ENCODE assay signal across 9 mouse cellular contexts in genomic region chr7:46838104-46838671, GRCm38 (mm10). TPM values are rescaled to one million over a fixed set of nuclear protein-coding genes. Genes with fewer than 3 reads are reported as not detected.
A peak's percentile ranks its signal among the peaks of the same experiment; 100 is the strongest.
DNase-seq lines count a peak whose midpoint lies in the region; ATAC-seq and TF ChIP-seq lines count a peak whose summit lies in the region.
"Had no signal": no experiment of that assay in that cellular context is flagged by ENCODE, and none has a peak within 500 bp of the region (broad histone marks: within the 10 kb centered on the region; RNA-seq: fewer than 3 reads in every experiment).

No protein-coding gene starts in this region.

- no peaks in the 10 kb centered on the region; the same call in 1 of the 2 replicates for H3K27me3 ChIP-seq in hindbrain, embryonic 16.5 days (replicated peaks; ENCODE audit: control insufficient read depth, insufficient read depth, low read length)
- no peaks in the 10 kb centered on the region for H3K27me3 ChIP-seq in limb, embryonic 14.5 days (ENCODE audit: control insufficient read depth, insufficient read depth, low read length)
- H3K27me3 ChIP-seq in midbrain, embryonic 14.5 days (ENCODE audit: control insufficient read depth, insufficient read depth, low read length): no peaks in the 10 kb centered on the region

- H3K4me1 ChIP-seq in hindbrain, embryonic 16.5 days (ENCODE audit: control insufficient read depth, insufficient read depth, low read depth, low read length): peaks cover 14% of the 10 kb centered on the region
- peaks cover 23% of the 10 kb centered on the region for H3K4me1 ChIP-seq in limb, embryonic 14.5 days (ENCODE audit: control insufficient read depth, insufficient read depth, low read length)
- H3K4me1 ChIP-seq in midbrain, embryonic 14.5 days (ENCODE audit: control insufficient read depth, insufficient read depth, low read length): peaks cover 16% of the 10 kb centered on the region

- H3K36me3 ChIP-seq in hindbrain, embryonic 16.5 days (ENCODE audit: control insufficient read depth, insufficient read depth, low read length): no peaks in the 10 kb centered on the region
- no peaks in the 10 kb centered on the region for H3K36me3 ChIP-seq in limb, embryonic 14.5 days (ENCODE audit: control insufficient read depth, insufficient read depth, low read length)
- no peaks in the 10 kb centered on the region for H3K36me3 ChIP-seq in midbrain, embryonic 14.5 days (ENCODE audit: control insufficient read depth, insufficient read depth, low read length)

- peak overlapping the region; percentile 37 for H3K4me2 ChIP-seq in hindbrain, embryonic 16.5 days (ENCODE audit: low read length)
- peak overlapping the region; percentile 31 for H3K4me2 ChIP-seq in limb, embryonic 14.5 days (replicated peaks; ENCODE audit: low read depth, low read length, severe bottlenecking)
- H3K4me2 ChIP-seq in midbrain, embryonic 14.5 days (ENCODE audit: low read length): no peak overlapping the region

- no peak for TF ChIP-seq CTCF in brain, embryonic 14.5 days (IDR thresholded peaks at IDR 0.05; ENCODE audit: borderline replicate concordance, extremely low read depth, insufficient read depth, insufficient read length)

- 5% methylated on average over 9 of the region's 9 CpGs for WGBS in hindbrain, embryonic 16.5 days
- 2% methylated on average over 9 of the region's 9 CpGs for WGBS in limb, embryonic 14.5 days
- 4% methylated on average over 9 of the region's 9 CpGs for WGBS in midbrain, embryonic 14.5 days

- peak overlapping the region; percentile 78 for H3K27ac ChIP-seq in hindbrain, embryonic 16.5 days (ENCODE audit: low read depth, low read length)
- H3K27ac ChIP-seq in limb, embryonic 14.5 days (replicated peaks; ENCODE audit: low read depth, low read length): peak overlapping the region; percentile 62
- H3K27ac ChIP-seq in midbrain, embryonic 14.5 days (replicated peaks; ENCODE audit: low read depth, low read length): no peak overlapping the region

- no peak overlapping the region for H3K4me3 ChIP-seq in hindbrain, embryonic 16.5 days (ENCODE audit: low read length)
- H3K4me3 ChIP-seq in limb, embryonic 14.5 days (replicated peaks; ENCODE audit: low read length): no peak overlapping the region
- H3K4me3 ChIP-seq in midbrain, embryonic 14.5 days (replicated peaks; ENCODE audit: low read depth, low read length): no peak overlapping the region

- ATAC-seq in hindbrain, embryonic 16.5 days: peak; percentile 66
- ATAC-seq in limb, embryonic 14.5 days (ENCODE audit: low FRiP score, low read depth): peak; percentile 28; the same call in 1 of the 2 replicates
- ATAC-seq in midbrain, embryonic 14.5 days (ENCODE audit: low FRiP score, low TSS enrichment): no peak

- no peaks in the 10 kb centered on the region for H3K9me3 ChIP-seq in hindbrain, embryonic 16.5 days (ENCODE audit: control insufficient read depth, low read length)
- no peaks in the 10 kb centered on the region for H3K9me3 ChIP-seq in limb, embryonic 14.5 days (ENCODE audit: control insufficient read depth, low read length)
- H3K9me3 ChIP-seq in midbrain, embryonic 14.5 days (ENCODE audit: control insufficient read depth, low read length): no peaks in the 10 kb centered on the region

- TF ChIP-seq POLR2A in brain, embryonic 14.5 days (IDR thresholded peaks at IDR 0.05; ENCODE audit: borderline replicate concordance, extremely low read depth, insufficient read depth, insufficient read length, poor library complexity, severe bottlenecking): no peak
- no peak for TF ChIP-seq POLR2A in limb, embryonic 14.5 days (IDR thresholded peaks at IDR 0.05; ENCODE audit: borderline replicate concordance, extremely low read depth, insufficient read depth, insufficient read length)

- H3K9ac ChIP-seq in hindbrain, embryonic 16.5 days (ENCODE audit: low read depth, low read length): no peak overlapping the region
- H3K9ac ChIP-seq in limb, embryonic 14.5 days (ENCODE audit: low read depth, low read length, severe bottlenecking): peak overlapping the region; percentile 29; the same call in 1 of the 2 replicates
- H3K9ac ChIP-seq in midbrain, embryonic 14.5 days (replicated peaks; ENCODE audit: low read length): no peak overlapping the region

- DNase-seq in adrenal gland, postnatal 14 days: peak; percentile 29
- DNase-seq in adrenal gland, adult 18-20 months (ENCODE audit: low spot score in 2 of 2): no peak
- peak; percentile 79 for DNase-seq in brain, embryonic 14.5 days (ENCODE audit: low read depth)
- DNase-seq in gastrocnemius, postnatal 25 days: peak; percentile 74
- DNase-seq in limb, embryonic 14.5 days (ENCODE audit: low spot score): peak; percentile 49
- peak; percentile 41 for DNase-seq in midbrain, embryonic 14.5 days
- peak; percentile 48 for DNase-seq in thymus, postnatal 14 days

RNA-seq across cellular contexts. Expression of gene Ldha, which starts 3.1 kb away (rescaled TPM):
- total RNA-seq in adrenal gland, postnatal 14 days (2021): 529 and 592 TPM in 2 replicates
- total RNA-seq in adrenal gland, adult 18-20 months (2021): 100 to 1,000 TPM; 439 to 878 TPM
- polyA plus RNA-seq in brain, embryonic 14.5 days (2012; rRNA removed): 286 and 288 TPM in 2 replicates
- 1,000 to 10,000 TPM; 2,738 to 2,745 TPM for total RNA-seq in gastrocnemius, postnatal 25 days (2021)
- polyA plus RNA-seq in hindbrain, embryonic 16.5 days (2015; fragmentation: Nextera tagmentation; extraction: Ambion mirVana): 894 and 950 TPM in 2 replicates
- polyA plus RNA-seq in limb, embryonic 14.5 days (2012; rRNA removed): 692 and 736 TPM in 2 replicates
- 1,461 and 1,594 TPM in 2 replicates for polyA plus RNA-seq in limb, embryonic 14.5 days (2014; fragmentation: Nextera tagmentation; extraction: Ambion mirVana)
- polyA plus RNA-seq in midbrain, embryonic 14.5 days (2014; fragmentation: Nextera tagmentation; extraction: Ambion mirVana): 423 and 442 TPM in 2 replicates

RNA-seq across cellular contexts. Expression of gene Ldhc, which starts 22.8 kb away (rescaled TPM):
- total RNA-seq in adrenal gland, postnatal 14 days (2021): not detected in 2 replicates
- not detected for total RNA-seq in adrenal gland, adult 18-20 months (2021)
- polyA plus RNA-seq in brain, embryonic 14.5 days (2012; rRNA removed): 0.16 and 0.20 TPM in 2 replicates
- not detected for total RNA-seq in gastrocnemius, postnatal 25 days (2021)
- 0.25 and 0.55 TPM in 2 replicates for polyA plus RNA-seq in hindbrain, embryonic 16.5 days (2015; fragmentation: Nextera tagmentation; extraction: Ambion mirVana)
- polyA plus RNA-seq in limb, embryonic 14.5 days (2012; rRNA removed): 0.06 TPM in 1 of 2 replicates, not detected in the other
- not detected in 2 replicates for polyA plus RNA-seq in limb, embryonic 14.5 days (2014; fragmentation: Nextera tagmentation; extraction: Ambion mirVana)
- polyA plus RNA-seq in midbrain, embryonic 14.5 days (2014; fragmentation: Nextera tagmentation; extraction: Ambion mirVana): 0.20 and 0.50 TPM in 2 replicates
- polyA plus RNA-seq: C2C12 had no signal

RNA-seq across cellular contexts. Expression of gene Gtf2h1, which starts 42.3 kb away (rescaled TPM):
- total RNA-seq in adrenal gland, postnatal 14 days (2021): 41.1 and 41.3 TPM in 2 replicates
- 10 to 100 TPM; 37.6 to 40.3 TPM for total RNA-seq in adrenal gland, adult 18-20 months (2021)
- polyA plus RNA-seq in brain, embryonic 14.5 days (2012; rRNA removed): 28.7 and 29.0 TPM in 2 replicates
- total RNA-seq in gastrocnemius, postnatal 25 days (2021): 10 to 100 TPM; 13.0 to 15.3 TPM
- polyA plus RNA-seq in hindbrain, embryonic 16.5 days (2015; fragmentation: Nextera tagmentation; extraction: Ambion mirVana): 41.0 and 41.2 TPM in 2 replicates
- polyA plus RNA-seq in limb, embryonic 14.5 days (2012; rRNA removed): 24.3 and 34.2 TPM in 2 replicates
- 53.1 and 53.5 TPM in 2 replicates for polyA plus RNA-seq in limb, embryonic 14.5 days (2014; fragmentation: Nextera tagmentation; extraction: Ambion mirVana)
- 38.1 and 47.2 TPM in 2 replicates for polyA plus RNA-seq in midbrain, embryonic 14.5 days (2014; fragmentation: Nextera tagmentation; extraction: Ambion mirVana)

RNA-seq across cellular contexts. Expression of gene Hps5, which starts 42.3 kb away (rescaled TPM):
- 18.7 and 19.0 TPM in 2 replicates for total RNA-seq in adrenal gland, postnatal 14 days (2021)
- 10 to 100 TPM; 23.9 to 26.5 TPM for total RNA-seq in adrenal gland, adult 18-20 months (2021)
- 22.6 and 24.6 TPM in 2 replicates for polyA plus RNA-seq in brain, embryonic 14.5 days (2012; rRNA removed)
- total RNA-seq in gastrocnemius, postnatal 25 days (2021): 10 to 100 TPM in 1 of 2 experiments, 1 to 10 TPM in 1; 9.8 to 10.9 TPM
- polyA plus RNA-seq in hindbrain, embryonic 16.5 days (2015; fragmentation: Nextera tagmentation; extraction: Ambion mirVana): 9.7 and 12.6 TPM in 2 replicates
- 34.2 and 36.5 TPM in 2 replicates for polyA plus RNA-seq in limb, embryonic 14.5 days (2012; rRNA removed)
- polyA plus RNA-seq in limb, embryonic 14.5 days (2014; fragmentation: Nextera tagmentation; extraction: Ambion mirVana): 20.6 and 23.6 TPM in 2 replicates
- 11.3 and 13.8 TPM in 2 replicates for polyA plus RNA-seq in midbrain, embryonic 14.5 days (2014; fragmentation: Nextera tagmentation; extraction: Ambion mirVana)

Comparison
In these comparisons a context has a peak if more than half of its experiments do, and no peak if none do; other contexts are left out.
1. DNase-seq: peak in adrenal gland, postnatal 14 days (single experiment), brain, embryonic 14.5 days (single experiment), gastrocnemius, postnatal 25 days (single experiment), limb, embryonic 14.5 days (single experiment), midbrain, embryonic 14.5 days (single experiment) and thymus, postnatal 14 days (single experiment); none in adrenal gland, adult 18-20 months (0 of 2).